Mouse (Mus musculus) inflammation-experienced regulatory T-cells, adult 6 months (primary cell): ENCODE results near the gene Slc17a1. TPM values are rescaled to one million over a fixed set of nuclear protein-coding genes. Genes with fewer than 3 reads are reported as not detected.

Experiments used
- polyA plus RNA-seq, 3 experiments: library from polyadenylated mRNA; unstranded; fragments of 100-300 nt; shearing (Covaris generic); gene quantifications; one replicate each; pipeline ENCODE4 v1.2.1; 2017

Gene Slc17a1
- polyA plus RNA-seq, 3 experiments from 2014 or later: not detected

Other genes starting within 250 kb of the Slc17a1 start
- 1 to 10 TPM in 2 of 3 experiments, under 1 TPM in 1; 0.92 to 3.6 (median 3.0) TPM for gene Hist1h2be, start 246.6 kb upstream of the Slc17a1 start, polyA plus RNA-seq
- gene Hist1h1e, start 245.2 kb upstream of the Slc17a1 start, polyA plus RNA-seq: 10 to 100 TPM in 1 of 3 experiments, 1 to 10 TPM in 2; 6.7 to 25.3 (median 9.4) TPM
- gene Hist1h2ac, start 183.8 kb upstream of the Slc17a1 start, polyA plus RNA-seq: under 1 TPM; 0.43 to 0.47 (median 0.47) TPM
- gene Hist1h2bc, start 183.6 kb upstream of the Slc17a1 start, polyA plus RNA-seq: 1 to 10 TPM in 2 of 3 experiments, under 1 TPM in 1; 0.52 to 3.6 (median 3.3) TPM
- gene Hist1h1t, start 171.9 kb upstream of the Slc17a1 start, polyA plus RNA-seq: not detected
- gene Hist1h4c, start 169.3 kb upstream of the Slc17a1 start, polyA plus RNA-seq: 1 to 10 TPM; 2.1 to 9.3 (median 4.2) TPM
- gene Hfe, start 156.9 kb upstream of the Slc17a1 start, polyA plus RNA-seq: 1 to 10 TPM in 1 of 3 experiments, under 1 TPM in 1, not detected in 1; 0.32 to 1.7 TPM
- 10 to 100 TPM in 2 of 3 experiments, 1 to 10 TPM in 1; 8.7 to 14.8 (median 11.1) TPM for gene Hist1h1c, start 128.9 kb upstream of the Slc17a1 start, polyA plus RNA-seq
- 1 to 10 TPM in 1 of 3 experiments, not detected in 2; 2.5 TPM for gene Hist1h3c, start 122.1 kb upstream of the Slc17a1 start, polyA plus RNA-seq
- gene Hist1h2bb, start 121.0 kb upstream of the Slc17a1 start, polyA plus RNA-seq: 1 to 10 TPM in 2 of 3 experiments, not detected in 1; 2.5 to 2.8 TPM
- 10 to 100 TPM in 1 of 3 experiments, not detected in 2; 14.8 TPM for gene Hist1h2ab, start 116.6 kb upstream of the Slc17a1 start, polyA plus RNA-seq
- 1 to 10 TPM in 1 of 3 experiments, not detected in 2; 1.1 TPM for gene Hist1h3b, start 115.5 kb upstream of the Slc17a1 start, polyA plus RNA-seq
- 10 to 100 TPM in 1 of 3 experiments, 1 to 10 TPM in 1, not detected in 1; 4.1 to 20.2 TPM for gene Hist1h4b, start 110.7 kb upstream of the Slc17a1 start, polyA plus RNA-seq
- gene Hist1h4a, start 106.5 kb upstream of the Slc17a1 start, polyA plus RNA-seq: 1 to 10 TPM in 1 of 3 experiments, not detected in 2; 3.1 TPM
- gene Hist1h3a, start 105.4 kb upstream of the Slc17a1 start, polyA plus RNA-seq: 1 to 10 TPM in 1 of 3 experiments, not detected in 2; 1.6 TPM
- 1 to 10 TPM; 2.5 to 6.1 (median 3.4) TPM for gene Hist1h1a, start 104.1 kb upstream of the Slc17a1 start, polyA plus RNA-seq
- not detected for gene Trim38, start 97.8 kb upstream of the Slc17a1 start, polyA plus RNA-seq
- not detected for gene Slc17a2, start 60.8 kb upstream of the Slc17a1 start, polyA plus RNA-seq
- gene Slc17a3, start 28.3 kb upstream of the Slc17a1 start, polyA plus RNA-seq: not detected
- under 1 TPM in 1 of 3 experiments, not detected in 2; 0.12 TPM for gene Slc17a4, start 47.3 kb downstream of the Slc17a1 start, polyA plus RNA-seq
- gene Hist1h2ba, start 66.4 kb downstream of the Slc17a1 start, polyA plus RNA-seq: not detected
- gene Hist1h2aa, start 66.7 kb downstream of the Slc17a1 start, polyA plus RNA-seq: not detected
- gene Scgn, start 123.5 kb downstream of the Slc17a1 start, polyA plus RNA-seq: not detected